Mouse (Mus musculus): ENCODE results near the gene Hoxb9. TPM values are rescaled to one million over a fixed set of nuclear protein-coding genes. Genes with fewer than 3 reads are reported as not detected.
A peak's percentile ranks its signal among the peaks of the same experiment; 100 is the strongest.

Hoxb9 gene
- polyA plus RNA-seq, 1 experiment, result 27.8 TPM

- DNase-seq, result no peak
- TF ChIP-seq CTCF (conservative IDR thresholded peaks at IDR 0.05; ENCODE audit: insufficient read depth, insufficient read length, low read depth, low read length) (no peak), POLR2A (IDR thresholded peaks at IDR 0.05; ENCODE audit: low read depth, low read length) (no peak)
- no peaks in the 10 kb centered on the region for H3K27me3 ChIP-seq (replicated peaks; ENCODE audit: control insufficient read depth, insufficient read depth, low read length)
- H3K27ac ChIP-seq (ENCODE audit: insufficient read depth, low read depth, low read length), result peak overlapping the region; percentile 95
- peak overlapping the region; percentile 60 for H3K4me3 ChIP-seq (ENCODE audit: insufficient read depth, low read depth, low read length)
- H3K4me1 ChIP-seq (ENCODE audit: control insufficient read depth, insufficient read depth, low read length), result peaks cover 9% of the 10 kb centered on the region; the same call in 1 of the 2 replicates
- H3K36me3 ChIP-seq (ENCODE audit: control insufficient read depth, insufficient read depth, low read length), result no peaks in the 10 kb centered on the region
- WGBS, result 18% methylated on average over 5 of the region's 5 CpGs
Measured at GRCm38 (mm10) chr11:96315344-96315681, 44.1 kb downstream of the Hoxb9 start.

- Histone ChIP-seq H3K4me1 (ENCODE audit: control insufficient read depth, insufficient read depth, low read length) (peaks cover 9% of the 10 kb centered on the region; the same call in 1 of the 2 replicates), H3K4me3 (ENCODE audit: insufficient read depth, low read depth, low read length) (no peak overlapping the region)
- 24% methylated on average over 18 of the region's 18 CpGs for WGBS
Measured at GRCm38 (mm10) chr11:96316696-96317607, 45.7 kb downstream of the Hoxb9 start.

DNA sequence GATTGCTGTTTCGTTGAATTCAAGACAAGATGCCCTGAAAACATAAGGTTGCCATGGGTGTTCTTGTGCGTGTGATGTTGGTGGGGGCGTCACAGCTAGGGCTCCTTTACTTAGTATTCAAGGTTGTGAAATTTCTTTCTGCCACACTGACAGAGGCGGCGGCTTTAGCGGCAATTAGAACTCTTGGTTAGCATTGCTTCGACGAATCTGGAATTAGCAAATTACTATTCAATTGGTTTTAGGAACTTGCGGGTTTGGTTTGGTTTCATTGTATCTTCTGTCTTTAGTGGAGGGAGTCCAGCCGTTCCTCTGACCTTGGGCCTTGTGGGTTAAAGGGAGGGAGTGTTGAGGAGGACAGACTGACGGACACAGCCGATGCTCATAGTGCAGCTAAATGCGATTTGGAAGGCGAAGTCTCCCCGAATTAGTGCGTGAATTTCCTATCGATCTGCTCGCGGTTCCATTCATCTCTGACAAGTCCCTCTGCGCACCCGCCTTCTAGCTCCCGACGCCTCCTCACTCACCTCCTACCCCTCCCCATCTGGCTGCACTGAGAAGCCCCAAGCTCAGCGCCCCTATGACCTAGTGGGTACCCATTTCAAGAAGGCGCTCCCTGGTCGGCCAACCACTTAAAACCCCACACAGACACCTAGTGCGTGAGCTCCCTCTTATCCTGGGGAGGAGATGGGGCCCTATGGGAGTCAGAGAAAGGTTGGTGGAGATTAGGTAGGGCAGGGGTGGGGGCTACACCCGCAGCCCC, 46.5 kb downstream of the Hoxb9 start, which contains the start of gene Hoxb4:
Gene Hoxb4, plus strand, starts transcription at position 660 of the 760 bp plus-strand sequence.
- Histone ChIP-seq H3K27ac (ENCODE audit: insufficient read depth, low read depth, low read length) (peak within 1 kb of the TSS; percentile 99), H3K4me1 (ENCODE audit: control insufficient read depth, insufficient read depth, low read length) (peaks cover 9% of the 10 kb centered on the region; the same call in 1 of the 2 replicates), H3K36me3 (ENCODE audit: control insufficient read depth, insufficient read depth, low read length) (peaks cover 1% of the 10 kb centered on the region; the same call in 1 of the 2 replicates), H3K4me3 (ENCODE audit: insufficient read depth, low read depth, low read length) (peak within 1 kb of the TSS; percentile 92), H3K27me3 (replicated peaks; ENCODE audit: control insufficient read depth, insufficient read depth, low read length) (no peaks in the 10 kb centered on the region)
- no peak for DNase-seq
- 12% methylated on average over 28 of the region's 28 CpGs for WGBS
- TF ChIP-seq POLR2A (IDR thresholded peaks at IDR 0.05; ENCODE audit: low read depth, low read length), result no peak
- TF ChIP-seq CTCF (conservative IDR thresholded peaks at IDR 0.05; ENCODE audit: insufficient read depth, insufficient read length, low read depth, low read length), result no peak

More at GRCm38 (mm10) chr11:96316696-96317607, 45.7 kb downstream of the Hoxb9 start:
- no peak for DNase-seq
- TF ChIP-seq CTCF (conservative IDR thresholded peaks at IDR 0.05; ENCODE audit: insufficient read depth, insufficient read length, low read depth, low read length) (no peak), POLR2A (IDR thresholded peaks at IDR 0.05; ENCODE audit: low read depth, low read length) (no peak)
- Histone ChIP-seq H3K36me3 (ENCODE audit: control insufficient read depth, insufficient read depth, low read length) (peaks cover 1% of the 10 kb centered on the region; the same call in 1 of the 2 replicates), H3K27ac (ENCODE audit: insufficient read depth, low read depth, low read length) (peak overlapping the region; percentile 86), H3K27me3 (replicated peaks; ENCODE audit: control insufficient read depth, insufficient read depth, low read length) (no peaks in the 10 kb centered on the region)

DNA sequence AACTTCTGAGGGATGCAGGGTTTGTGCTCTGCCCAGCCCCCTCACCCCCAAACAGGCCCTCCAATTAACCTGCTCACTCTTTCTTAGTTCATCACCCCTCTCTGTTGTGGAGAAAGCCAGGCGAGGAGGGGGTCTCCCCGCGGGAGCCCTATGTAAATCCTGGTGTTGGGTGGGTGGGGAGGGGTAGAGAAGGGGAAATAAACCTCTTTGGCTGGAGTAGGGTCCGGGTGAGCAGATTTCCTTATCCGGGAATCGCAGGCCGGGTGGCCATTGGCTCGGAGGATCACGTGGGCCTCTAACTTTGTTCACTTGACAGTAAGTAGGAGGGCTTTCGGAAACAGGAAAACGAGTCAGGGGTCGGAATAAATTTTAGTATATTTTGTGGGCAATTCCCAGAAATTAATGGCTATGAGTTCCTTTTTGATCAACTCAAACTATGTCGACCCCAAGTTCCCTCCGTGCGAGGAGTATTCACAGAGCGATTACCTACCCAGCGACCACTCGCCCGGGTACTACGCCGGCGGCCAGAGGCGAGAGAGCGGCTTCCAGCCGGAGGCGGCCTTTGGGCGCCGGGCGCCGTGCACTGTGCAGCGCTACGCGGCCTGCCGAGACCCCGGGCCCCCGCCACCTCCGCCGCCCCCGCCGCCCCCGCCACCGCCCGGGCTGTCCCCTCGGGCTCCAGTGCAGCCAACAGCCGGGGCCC, 47.3 kb downstream of the Hoxb9 start:
- H3K4me3 ChIP-seq (ENCODE audit: insufficient read depth, low read depth, low read length), result peak overlapping the region; percentile 92
- peaks cover 1% of the 10 kb centered on the region; the same call in 1 of the 2 replicates for H3K36me3 ChIP-seq (ENCODE audit: control insufficient read depth, insufficient read depth, low read length)
- H3K4me1 ChIP-seq (ENCODE audit: control insufficient read depth, insufficient read depth, low read length), result peaks cover 6% of the 10 kb centered on the region; the same call in 1 of the 2 replicates
- no peak for TF ChIP-seq CTCF (conservative IDR thresholded peaks at IDR 0.05; ENCODE audit: insufficient read depth, insufficient read length, low read depth, low read length)
- no peak for TF ChIP-seq POLR2A (IDR thresholded peaks at IDR 0.05; ENCODE audit: low read depth, low read length)
- peak; percentile 95 for DNase-seq
- WGBS, result under 1% methylated on average over 45 of the region's 45 CpGs
- H3K27me3 ChIP-seq (replicated peaks; ENCODE audit: control insufficient read depth, insufficient read depth, low read length), result no peaks in the 10 kb centered on the region
- peak overlapping the region; percentile 99 for H3K27ac ChIP-seq (ENCODE audit: insufficient read depth, low read depth, low read length)

- H3K27me3 ChIP-seq (replicated peaks; ENCODE audit: control insufficient read depth, insufficient read depth, low read length), result no peaks in the 10 kb centered on the region
- H3K4me3 ChIP-seq (ENCODE audit: insufficient read depth, low read depth, low read length), result peak overlapping the region; percentile 92
- no peak for TF ChIP-seq POLR2A (IDR thresholded peaks at IDR 0.05; ENCODE audit: low read depth, low read length)
- TF ChIP-seq CTCF (conservative IDR thresholded peaks at IDR 0.05; ENCODE audit: insufficient read depth, insufficient read length, low read depth, low read length), result no peak
- DNase-seq, result peak; percentile 77
- peak overlapping the region; percentile 94 for H3K27ac ChIP-seq (ENCODE audit: insufficient read depth, low read depth, low read length)
- WGBS, result under 1% methylated on average over 34 of the region's 34 CpGs
- peaks cover 7% of the 10 kb centered on the region; the same call in 1 of the 2 replicates for H3K4me1 ChIP-seq (ENCODE audit: control insufficient read depth, insufficient read depth, low read length)
- H3K36me3 ChIP-seq (ENCODE audit: control insufficient read depth, insufficient read depth, low read length), result peaks cover 1% of the 10 kb centered on the region; the same call in 1 of the 2 replicates
Measured at GRCm38 (mm10) chr11:96319071-96319902, 48.0 kb downstream of the Hoxb9 start.

- TF ChIP-seq CTCF (conservative IDR thresholded peaks at IDR 0.05; ENCODE audit: insufficient read depth, insufficient read length, low read depth, low read length) (no peak), POLR2A (IDR thresholded peaks at IDR 0.05; ENCODE audit: low read depth, low read length) (no peak)
- Histone ChIP-seq H3K4me1 (ENCODE audit: control insufficient read depth, insufficient read depth, low read length) (peaks cover 7% of the 10 kb centered on the region; the same call in 1 of the 2 replicates), H3K27me3 (replicated peaks; ENCODE audit: control insufficient read depth, insufficient read depth, low read length) (no peaks in the 10 kb centered on the region), H3K27ac (ENCODE audit: insufficient read depth, low read depth, low read length) (peak overlapping the region; percentile 94), H3K4me3 (ENCODE audit: insufficient read depth, low read depth, low read length) (peak overlapping the region; percentile 92), H3K36me3 (ENCODE audit: control insufficient read depth, insufficient read depth, low read length) (peaks cover 1% of the 10 kb centered on the region; the same call in 1 of the 2 replicates)
- WGBS, result 4% methylated on average over 29 of the region's 29 CpGs
- peak; percentile 78 for DNase-seq
Measured at GRCm38 (mm10) chr11:96319910-96320309, 48.7 kb downstream of the Hoxb9 start.
